Mouse (Mus musculus): ENCODE results near the gene Kpna7.
"Not testable (repeated sequence)": the region's sequence is repeated elsewhere in the genome, so short reads cannot be mapped to it uniquely, and the experiment has no call there.

Gene Kpna7

DNA sequence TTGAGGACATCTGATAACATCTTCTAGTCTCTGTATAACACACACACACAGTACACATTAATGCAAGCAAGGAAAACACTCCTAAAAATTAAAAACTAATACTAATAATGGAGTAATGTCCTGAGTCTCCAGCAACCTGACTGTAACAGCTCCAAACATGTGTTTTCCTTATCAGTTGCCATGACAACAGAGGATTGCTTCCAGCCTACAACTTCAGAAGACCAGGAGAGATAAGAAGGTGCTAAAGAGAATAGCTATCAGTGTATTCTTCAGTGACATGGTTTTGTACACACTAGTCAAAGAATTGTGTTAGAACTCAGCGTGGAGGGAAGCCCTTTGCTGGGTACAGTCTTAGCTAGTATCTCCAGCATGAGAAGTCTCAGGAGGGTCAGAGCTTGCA is 63.1 kb downstream of the Kpna7 start:
- DNase-seq (ENCODE audit: low read depth, low spot score), result not testable (repeated sequence)

DNA sequence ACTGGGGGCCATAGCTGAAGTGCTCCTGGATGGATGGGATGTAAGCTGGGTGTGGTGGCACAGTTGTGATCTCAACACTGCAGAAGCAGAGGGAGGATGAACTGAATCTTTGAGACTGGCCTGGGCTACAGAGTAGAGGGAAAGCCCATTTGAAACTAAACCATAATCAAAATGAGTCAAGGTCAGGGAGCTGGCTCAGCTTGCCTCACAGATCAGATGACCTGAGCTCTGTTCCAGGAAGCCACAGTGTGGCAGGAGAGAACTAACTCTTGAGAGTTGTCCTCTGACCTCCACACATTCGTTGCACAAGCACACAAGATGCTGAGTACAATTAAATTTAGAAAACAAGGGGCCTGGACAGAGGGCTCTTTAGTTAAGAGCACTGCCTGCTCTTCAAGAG is 63.6 kb downstream of the Kpna7 start:
- not testable (repeated sequence) for DNase-seq (ENCODE audit: low read depth, low spot score)

DNA sequence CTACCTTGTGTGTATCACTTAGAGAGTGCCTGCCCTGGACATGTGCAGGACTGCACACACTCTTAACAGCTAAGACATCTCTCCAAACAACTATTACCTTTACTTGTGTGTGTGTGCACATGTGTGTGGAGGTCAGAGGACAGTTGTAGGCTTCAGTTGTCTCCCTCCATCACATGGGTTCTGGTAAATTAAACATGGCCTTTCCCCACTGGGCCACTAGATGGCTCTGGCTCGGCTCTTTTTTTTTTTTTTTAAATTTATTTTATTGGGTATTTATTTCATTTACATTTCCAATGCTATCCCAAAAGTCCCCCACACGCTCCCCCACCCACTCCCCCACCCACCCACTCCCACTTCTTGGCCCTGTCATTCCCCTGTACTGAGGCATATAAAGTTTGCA is 67.1 kb downstream of the Kpna7 start:
- DNase-seq (ENCODE audit: low read depth, low spot score), result not testable (repeated sequence)

DNA sequence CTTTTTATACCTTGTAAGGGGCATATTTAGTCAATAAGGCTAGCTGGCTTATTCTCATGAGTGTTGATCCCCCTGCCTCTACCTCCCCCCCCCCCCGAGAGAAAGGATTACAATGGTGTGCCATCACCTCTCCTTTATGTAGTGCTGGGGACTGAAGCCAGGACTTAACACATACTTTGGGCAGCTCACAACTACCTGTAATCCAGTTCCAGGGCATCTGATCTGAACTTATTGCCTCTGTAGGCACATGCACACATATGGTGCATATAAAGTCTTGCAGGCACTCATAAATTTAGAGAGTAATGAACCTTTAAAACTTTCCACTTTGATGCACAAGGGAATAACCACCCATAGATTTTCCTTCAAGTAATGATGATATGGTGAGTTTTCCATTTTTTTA is 69.6 kb downstream of the Kpna7 start:
- DNase-seq (ENCODE audit: low read depth, low spot score), result no peak

DNA sequence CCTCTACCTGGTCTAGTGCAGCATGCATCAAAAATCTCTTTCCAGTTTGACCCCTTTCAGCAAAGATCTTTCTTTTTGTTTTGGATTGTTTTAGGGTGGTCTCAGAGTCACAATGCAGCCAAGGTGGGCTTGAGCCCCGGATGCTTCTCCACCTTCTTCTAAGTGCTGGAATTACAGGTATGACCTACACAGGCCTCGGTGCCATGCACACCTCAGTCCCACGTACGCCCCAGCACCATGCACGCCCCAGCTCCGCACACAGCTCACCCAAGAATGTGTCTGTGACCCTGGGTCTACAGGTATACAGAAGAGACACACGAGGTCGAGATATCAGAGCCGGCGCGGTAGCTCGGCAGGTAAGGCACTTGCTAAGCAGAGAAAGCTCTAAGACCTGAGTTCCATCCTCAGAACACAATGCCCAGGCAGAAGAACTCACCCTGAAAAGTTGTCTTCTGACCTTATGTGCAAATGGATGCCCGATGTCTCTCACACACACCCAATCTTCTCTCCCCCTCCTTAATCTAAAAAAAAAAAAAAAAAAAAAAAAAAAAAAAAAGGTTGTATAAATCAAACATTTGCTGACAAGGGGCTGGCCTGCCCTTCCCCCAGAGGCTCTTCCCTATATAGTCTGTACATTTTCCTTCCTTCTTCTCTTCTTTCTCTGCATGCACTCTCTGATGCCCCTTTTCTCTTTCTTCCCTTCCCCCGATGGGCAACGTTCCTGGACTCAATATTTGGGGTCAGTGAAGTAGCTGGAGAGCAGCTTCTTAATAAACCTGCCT is 74.8 kb downstream of the Kpna7 start:
- DNase-seq (ENCODE audit: low read depth, low spot score), result no peak

GRCm38 (mm10) chr5:145005596-145005995 is 78.2 kb downstream of the Kpna7 start:
- no peak for DNase-seq (ENCODE audit: low read depth, low spot score)

DNA sequence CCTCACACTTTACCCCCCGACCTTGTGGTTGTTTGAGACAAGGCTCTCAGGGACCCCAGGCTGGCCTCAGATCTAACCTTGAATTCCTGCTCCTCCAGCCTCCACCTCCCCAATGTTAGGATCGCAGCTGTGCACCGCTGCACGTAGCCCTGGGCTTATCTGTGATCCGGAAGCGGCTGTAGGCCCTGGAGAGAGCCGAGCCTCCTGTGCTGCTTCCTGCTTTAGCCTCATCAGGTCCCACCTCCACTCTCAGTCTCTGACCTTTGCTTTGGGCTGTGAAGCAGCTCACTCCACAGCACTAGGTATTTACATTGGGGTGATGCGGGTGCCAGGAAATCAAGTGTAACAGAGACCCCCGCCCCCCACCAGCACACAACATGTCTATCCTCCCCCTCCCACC is 79.3 kb downstream of the Kpna7 start:
- no peak for DNase-seq (ENCODE audit: low read depth, low spot score)

GRCm38 (mm10) chr5:145003362-145003761 is 80.5 kb downstream of the Kpna7 start:
- no peak for DNase-seq (ENCODE audit: low read depth, low spot score)

DNA sequence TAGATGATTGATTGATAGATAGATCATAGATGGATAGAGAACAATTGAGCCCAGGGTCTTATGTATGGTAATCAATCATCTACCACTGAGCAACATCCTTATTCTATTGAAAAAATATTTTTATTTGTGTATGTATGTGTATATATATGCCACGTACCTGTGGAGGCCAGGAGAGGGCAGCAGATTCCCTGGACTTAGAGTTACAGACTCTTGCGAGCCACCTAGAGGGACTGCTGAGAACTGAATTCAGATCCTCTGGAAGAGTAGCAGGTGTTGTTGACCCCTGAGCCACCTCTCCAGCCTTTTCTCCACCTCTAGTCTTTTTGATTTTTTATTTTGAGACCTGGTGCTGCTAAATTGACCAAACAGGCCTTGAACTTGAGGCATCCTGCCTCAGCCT is 85.3 kb downstream of the Kpna7 start:
- DNase-seq (ENCODE audit: low read depth, low spot score), result no peak

DNA sequence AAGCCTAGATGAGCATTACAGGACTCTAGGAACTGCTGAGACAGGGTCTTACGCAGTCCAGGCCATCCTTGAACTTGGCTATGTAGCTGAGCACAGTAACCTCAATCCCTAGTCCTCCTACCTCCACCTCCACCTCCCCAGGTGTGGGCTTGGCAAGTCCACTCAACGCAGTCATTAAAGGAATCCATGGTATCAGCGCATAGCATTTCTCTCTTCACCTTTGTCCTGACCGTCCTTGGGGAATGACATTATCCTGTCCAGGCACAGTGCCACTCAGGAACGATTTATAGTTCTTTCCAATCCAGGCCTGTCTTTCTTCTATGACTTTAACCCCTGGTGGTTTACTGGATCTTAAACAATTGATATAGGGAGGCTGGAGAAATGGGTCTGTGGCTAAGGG is 93.3 kb downstream of the Kpna7 start:
- no peak for DNase-seq (ENCODE audit: low read depth, low spot score)

DNA sequence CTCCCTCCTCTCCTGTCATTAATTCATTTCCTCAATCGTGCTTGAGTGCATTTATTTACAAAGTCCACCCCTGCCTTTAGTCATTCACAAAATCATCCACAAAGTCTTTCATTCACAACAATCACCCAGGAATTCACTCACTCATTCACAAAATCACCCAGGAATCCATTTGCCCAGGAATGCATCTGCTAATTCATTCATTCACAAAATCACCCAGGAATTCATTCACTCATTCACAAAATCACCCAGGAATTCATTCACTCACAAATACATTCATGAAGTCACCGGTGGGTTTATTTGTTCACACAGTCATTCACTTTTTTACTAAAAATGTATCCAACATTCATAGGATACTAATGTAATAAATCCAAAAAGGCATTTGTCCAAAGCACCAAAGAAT is 93.8 kb downstream of the Kpna7 start:
- DNase-seq (ENCODE audit: low read depth, low spot score), result no peak

DNA sequence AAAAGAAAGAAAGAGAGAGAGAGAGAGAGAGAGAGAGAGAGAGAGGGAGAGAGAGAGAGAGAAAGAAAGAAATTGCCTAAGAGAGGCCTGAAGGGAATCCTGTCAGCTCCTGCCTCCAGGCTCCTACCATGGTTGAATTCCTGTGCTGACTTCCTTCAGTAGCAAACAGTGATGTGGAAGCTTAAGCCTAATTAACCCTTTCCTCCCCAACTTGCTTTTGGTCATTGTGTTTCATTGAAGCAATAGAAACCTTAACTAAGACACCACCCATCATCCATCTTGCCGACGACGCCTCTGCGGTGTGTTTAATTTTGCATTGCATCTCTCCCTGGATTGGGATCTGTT is 94.8 kb downstream of the Kpna7 start:
- DNase-seq (ENCODE audit: low read depth, low spot score), result no peak

DNA sequence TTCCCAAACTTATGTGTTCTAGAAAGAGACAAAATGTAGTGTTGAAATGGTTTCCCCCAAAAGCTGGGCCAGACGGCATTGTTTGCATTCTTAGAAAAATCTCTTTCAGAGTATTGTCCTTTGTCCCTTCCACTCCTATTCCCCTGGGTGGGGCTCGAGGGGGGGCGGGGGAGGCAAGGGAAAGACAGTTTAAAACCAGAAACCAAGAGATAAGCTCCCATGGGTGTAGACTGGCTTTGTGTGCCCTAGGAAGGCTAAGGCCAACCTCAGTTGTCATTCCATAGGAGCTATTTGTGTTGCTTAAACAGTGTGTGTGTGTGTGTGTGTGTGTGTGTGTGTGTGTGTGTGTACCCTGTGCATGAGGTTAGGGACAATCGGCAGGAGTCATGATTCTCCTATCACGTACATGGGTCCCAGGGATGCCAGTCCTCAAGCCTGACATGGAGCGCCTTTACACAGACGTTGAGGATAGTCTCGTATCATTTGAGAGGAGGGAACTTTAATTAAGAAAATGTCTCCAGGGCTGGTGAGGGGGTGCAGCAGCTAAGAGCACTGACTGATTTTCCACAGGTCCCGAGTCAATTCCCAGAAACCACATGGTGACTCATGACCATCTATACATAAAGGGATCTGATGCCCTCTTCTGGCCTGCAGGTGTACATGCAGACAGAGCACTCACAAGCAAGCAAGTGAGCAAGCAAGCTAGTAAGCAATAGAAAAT is 95.3 kb downstream of the Kpna7 start:
- peak; percentile 62 for DNase-seq (ENCODE audit: low read depth, low spot score)

GRCm38 (mm10) chr5:144987561-144987960 is 96.3 kb downstream of the Kpna7 start:
- no peak for DNase-seq (ENCODE audit: low read depth, low spot score)

- DNase-seq (ENCODE audit: low read depth, low spot score), result no peak
Observed at GRCm38 (mm10) chr5:144984839-144985238, 99.0 kb downstream of the Kpna7 start.

GRCm38 (mm10) chr5:144983227-144983626 is 100.6 kb downstream of the Kpna7 start:
- no peak for DNase-seq (ENCODE audit: low read depth, low spot score)

GRCm38 (mm10) chr5:144979110-144979509 is 104.7 kb downstream of the Kpna7 start:
- DNase-seq (ENCODE audit: low read depth, low spot score), result no peak

DNA sequence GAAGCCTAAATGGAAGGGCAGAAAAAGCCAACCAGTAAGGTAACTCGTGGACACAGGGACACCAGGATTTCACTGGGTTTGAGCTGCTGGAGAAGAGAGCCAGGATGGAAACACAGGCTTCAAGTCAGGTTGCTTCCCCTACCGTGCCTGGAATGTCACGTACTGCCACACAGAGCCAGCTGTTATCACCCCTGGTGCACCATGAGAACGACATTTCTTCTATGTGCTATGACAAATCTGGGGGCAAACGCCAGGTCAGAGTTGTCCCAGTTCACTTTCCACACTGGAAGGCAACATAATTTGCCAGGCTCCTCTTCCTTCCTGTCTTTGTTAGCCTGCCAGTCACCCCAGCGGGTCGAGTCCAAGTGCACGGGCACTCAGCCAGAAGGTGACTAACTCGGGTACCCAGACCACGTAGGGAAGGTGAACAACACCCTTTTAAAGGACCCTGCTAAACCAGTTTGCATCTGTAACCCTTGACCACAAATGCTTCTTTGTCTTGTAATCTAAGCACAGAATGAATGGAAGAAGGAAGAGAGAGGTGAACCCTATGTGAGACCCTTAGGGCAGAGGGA is 105.2 kb downstream of the Kpna7 start:
- no peak for DNase-seq (ENCODE audit: low read depth, low spot score)

DNA sequence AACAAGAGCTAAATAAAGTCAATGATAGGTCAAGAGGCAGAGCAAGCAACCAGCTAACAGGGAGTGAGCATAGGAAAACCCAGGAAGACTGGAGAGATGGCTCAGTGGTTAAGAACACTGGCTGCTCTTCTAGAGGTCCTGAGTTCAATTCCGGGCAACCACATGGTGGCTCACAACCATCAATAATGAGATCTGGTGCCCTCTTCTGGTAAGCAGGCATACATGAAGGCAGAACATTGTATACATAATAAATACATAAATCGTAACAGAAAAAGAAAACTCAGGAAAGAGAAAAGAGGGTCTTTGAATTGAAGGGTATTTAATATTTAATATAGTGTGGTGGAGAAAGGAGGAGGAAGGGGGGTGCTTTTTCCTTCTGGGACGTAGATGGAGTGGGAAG is 112.6 kb downstream of the Kpna7 start:
- DNase-seq (ENCODE audit: low read depth, low spot score), result no peak

- peak; percentile 71 for DNase-seq (ENCODE audit: low read depth, low spot score)
Observed at GRCm38 (mm10) chr5:144965639-144966351, 118.0 kb downstream of the Kpna7 start, which contains the start of gene Smurf1. Gene Smurf1 (minus strand): TSS chr5:144965847.

DNA sequence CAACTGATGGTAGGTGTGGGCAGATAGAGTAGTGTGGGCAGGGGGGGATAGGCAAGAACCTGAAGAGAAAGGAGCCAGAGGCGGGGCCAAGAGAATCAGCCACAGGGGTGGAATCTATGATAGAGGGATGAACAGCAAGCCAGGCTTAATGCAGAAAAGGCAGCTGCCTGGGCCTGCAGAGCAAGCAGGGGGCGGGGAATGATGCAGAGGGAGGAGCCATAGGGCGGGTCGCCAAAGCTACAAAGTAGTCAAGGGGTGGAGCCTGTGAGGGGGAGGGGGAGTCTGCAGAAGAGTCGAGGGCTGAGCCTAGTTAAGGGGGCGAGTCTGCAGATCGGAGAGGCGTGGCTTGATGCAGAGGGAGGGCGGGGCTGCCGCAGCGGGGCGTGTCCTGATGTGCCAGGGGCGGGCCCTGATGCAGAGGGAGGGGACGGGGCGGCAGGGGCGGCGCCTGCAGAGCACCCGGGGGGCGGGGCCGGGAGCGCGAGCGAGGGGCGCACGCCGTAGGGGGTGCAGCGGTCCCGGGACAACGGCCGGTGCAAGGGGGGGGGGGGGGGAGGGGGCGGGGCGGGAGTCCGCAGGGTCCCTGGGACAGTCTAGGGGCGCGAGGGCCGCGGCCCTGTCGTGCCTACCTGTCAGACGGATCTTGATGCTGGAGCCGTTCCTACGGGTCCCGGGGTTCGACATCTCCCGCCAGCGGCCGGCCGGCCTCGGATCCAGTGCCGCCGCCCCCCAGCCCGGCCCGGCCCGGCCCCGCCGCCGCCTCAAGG is 118.8 kb downstream of the Kpna7 start:
- peak; percentile 67 for DNase-seq (ENCODE audit: low read depth, low spot score)

Data from telencephalon, adult 2 months (tissue).